Mouse (Mus musculus) kidney, adult 8-10 months (tissue): ENCODE data around the gene Ms4a2.

Source experiments
- DNase-seq, 2 experiments: peaks; one replicate each; pipeline ENCODE4 v3.0.0; 2022

Ms4a2 gene

GRCm38 (mm10) chr19:11623551-11623950 is at the start of gene Ms4a2:
Gene Ms4a2 (minus strand): TSS chr19:11623719.
- no peak for DNase-seq

GRCm38 (mm10) chr19:11661562-11661961 is 38.0 kb upstream of the Ms4a2 start:
- no peak for DNase-seq

GRCm38 (mm10) chr19:11660459-11660858 is 36.9 kb upstream of the Ms4a2 start, which contains the start of gene Oosp2:
Gene Oosp2 (minus strand): TSS chr19:11660559.
- DNase-seq = no peak

GRCm38 (mm10) chr19:11659142-11659541 is 35.6 kb upstream of the Ms4a2 start:
- DNase-seq = no peak

- no peak for DNase-seq
Observed at GRCm38 (mm10) chr19:11649564-11649963, 26.0 kb upstream of the Ms4a2 start.

GRCm38 (mm10) chr19:11646166-11646565 is 22.6 kb upstream of the Ms4a2 start:
- DNase-seq = no peak

GRCm38 (mm10) chr19:11640732-11641131 is 17.2 kb upstream of the Ms4a2 start, which contains the start of gene Ms4a3:
Gene Ms4a3 (minus strand): TSS chr19:11640851.
- no peak for DNase-seq

GRCm38 (mm10) chr19:11639038-11639437 is 15.5 kb upstream of the Ms4a2 start:
- no peak for DNase-seq

- no peak for DNase-seq
Observed at GRCm38 (mm10) chr19:11635572-11635971, 12.1 kb upstream of the Ms4a2 start.

GRCm38 (mm10) chr19:11634330-11634729 is 10.8 kb upstream of the Ms4a2 start:
- DNase-seq = no peak

- no peak for DNase-seq
Observed at GRCm38 (mm10) chr19:11633732-11634131, 10.2 kb upstream of the Ms4a2 start.

GRCm38 (mm10) chr19:11625231-11625630 is 1.7 kb upstream of the Ms4a2 start:
- no peak for DNase-seq

- no peak for DNase-seq
Observed at GRCm38 (mm10) chr19:11624800-11625199, 1.3 kb upstream of the Ms4a2 start.

- DNase-seq = no peak
Observed at GRCm38 (mm10) chr19:11617983-11618382, 5.5 kb downstream of the Ms4a2 start.

GRCm38 (mm10) chr19:11614805-11615204 is 8.7 kb downstream of the Ms4a2 start:
- no peak for DNase-seq

GRCm38 (mm10) chr19:11613776-11614443 is 9.6 kb downstream of the Ms4a2 start:
- no peak for DNase-seq

GRCm38 (mm10) chr19:11613084-11613483 is 10.4 kb downstream of the Ms4a2 start:
- no peak for DNase-seq

GRCm38 (mm10) chr19:11612293-11612692 is 11.2 kb downstream of the Ms4a2 start:
- DNase-seq = no peak

GRCm38 (mm10) chr19:11611541-11611945 is 12.0 kb downstream of the Ms4a2 start:
- peak; percentile 2 to 7 for DNase-seq

GRCm38 (mm10) chr19:11608172-11608571 is 15.3 kb downstream of the Ms4a2 start:
- DNase-seq = peak; percentile 2 to 28

- DNase-seq = no peak
Observed at GRCm38 (mm10) chr19:11604603-11605002, 18.9 kb downstream of the Ms4a2 start, which contains the start of gene Ms4a6d. Gene Ms4a6d (minus strand): TSS chr19:11604849.

- DNase-seq = no peak
Observed at GRCm38 (mm10) chr19:11602026-11602425, 21.5 kb downstream of the Ms4a2 start.

- no peak for DNase-seq
Observed at GRCm38 (mm10) chr19:11601349-11601748, 22.2 kb downstream of the Ms4a2 start.

GRCm38 (mm10) chr19:11589891-11590449 is 33.5 kb downstream of the Ms4a2 start:
- DNase-seq = no peak

GRCm38 (mm10) chr19:11589205-11589604 is 34.3 kb downstream of the Ms4a2 start:
- DNase-seq = no peak
